Mouse (Mus musculus) megakaryocyte-erythroid progenitor cell, adult 5-6 weeks (primary cell): ENCODE results near the gene Smarca1. TPM values are rescaled to one million over a fixed set of nuclear protein-coding genes. Genes with fewer than 3 reads are reported as not detected.
A peak's percentile ranks its signal among the peaks of the same experiment; 100 is the strongest.

Source experiments
- ATAC-seq: replicated peaks from 2 replicates; pipeline ENCODE4 v1.8.0; 2016; ENCODE audit warnings: mild to moderate bottlenecking, inconsistent platforms; ENCODE audit not compliant: severe bottlenecking, poor library complexity, low FRiP score, low TSS enrichment
- total RNA-seq, 2 experiments: library from RNA; stranded (forward) in 1 of 2; stranded (reverse) in 1 of 2; fragments of 200-1000, 215-1000 nt in 1 of 2; fragments of >200 nt in 1 of 2; fragmentation: Nextera tagmentation in 1 of 2; gene quantifications; 2 replicates each; pipeline ENCODE4 v1.2.3; 2014 to 2017

Gene Smarca1
- total RNA-seq (2014; fragmentation: Nextera tagmentation) (not detected in 2 replicates), total RNA-seq (2017) (not detected in 2 replicates)

- ATAC-seq = no peak
These were observed at the start of gene Smarca1 for GRCm38 (mm10) chrX:47892431-47893024. Smarca1 (minus strand) TSS chrX:47892974.

- no peak for ATAC-seq
These were observed 45.0 kb upstream of the Smarca1 start for GRCm38 (mm10) chrX:47937740-47938139.

GRCm38 (mm10) chrX:47936885-47937284 lies 44.1 kb upstream of the Smarca1 start:
- ATAC-seq = no peak

GRCm38 (mm10) chrX:47934352-47934751 lies 41.6 kb upstream of the Smarca1 start:
- ATAC-seq = no peak

- ATAC-seq = no peak
These were observed 37.7 kb upstream of the Smarca1 start for GRCm38 (mm10) chrX:47930449-47930848.

GRCm38 (mm10) chrX:47927981-47928380 lies 35.2 kb upstream of the Smarca1 start:
- no peak for ATAC-seq

GRCm38 (mm10) chrX:47920541-47920940 lies 27.8 kb upstream of the Smarca1 start:
- ATAC-seq = no peak

GRCm38 (mm10) chrX:47916831-47917230 lies 24.1 kb upstream of the Smarca1 start:
- no peak for ATAC-seq

GRCm38 (mm10) chrX:47913543-47913938 lies 20.8 kb upstream of the Smarca1 start:
- ATAC-seq = peak; percentile 40

GRCm38 (mm10) chrX:47912904-47913542 lies 20.2 kb upstream of the Smarca1 start:
- peak; percentile 69 for ATAC-seq

- peak; percentile 85 for ATAC-seq
These were observed 19.6 kb upstream of the Smarca1 start, which contains the start of gene Ocrl for GRCm38 (mm10) chrX:47912306-47912792. Ocrl (plus strand) TSS chrX:47912387.

GRCm38 (mm10) chrX:47891907-47892430 lies 805 bp downstream of the Smarca1 start:
- no peak for ATAC-seq

- ATAC-seq = no peak
These were observed 1.4 kb downstream of the Smarca1 start for GRCm38 (mm10) chrX:47891243-47891906.

GRCm38 (mm10) chrX:47887401-47887800 lies 5.4 kb downstream of the Smarca1 start:
- no peak for ATAC-seq

- no peak for ATAC-seq
These were observed 10.0 kb downstream of the Smarca1 start for GRCm38 (mm10) chrX:47882813-47883212.

- ATAC-seq = no peak
These were observed 12.7 kb downstream of the Smarca1 start for GRCm38 (mm10) chrX:47880052-47880451.

GRCm38 (mm10) chrX:47858544-47858943 lies 34.2 kb downstream of the Smarca1 start:
- ATAC-seq = no peak

- ATAC-seq = no peak
These were observed 57.0 kb downstream of the Smarca1 start for GRCm38 (mm10) chrX:47835835-47836195.

GRCm38 (mm10) chrX:47835098-47835834 lies 57.5 kb downstream of the Smarca1 start:
- no peak for ATAC-seq

GRCm38 (mm10) chrX:47833431-47833830 lies 59.3 kb downstream of the Smarca1 start:
- ATAC-seq = no peak
